Comparison of ENCODE assay signal across 14 mouse cellular contexts in genomic region chr2:29572811-29573427, GRCm38 (mm10). TPM values are rescaled to one million over a fixed set of nuclear protein-coding genes. Genes with fewer than 3 reads are reported as not detected.
DNase-seq lines count a peak whose midpoint lies in the region; ATAC-seq lines count a peak whose summit lies in the region.
"Had no signal": no experiment of that assay in that cellular context is flagged by ENCODE, and none has a peak within 500 bp of the region (broad histone marks: within the 10 kb centered on the region; RNA-seq: fewer than 3 reads in every experiment).

No protein-coding gene starts in this region.

- H3K27me3 ChIP-seq in midbrain, embryonic 10.5 days (ENCODE audit: low read depth, poor library complexity, severe bottlenecking) = no peaks in the 10 kb centered on the region
- no peaks in the 10 kb centered on the region for H3K27me3 ChIP-seq in midbrain, embryonic 16.5 days (ENCODE audit: control insufficient read depth, insufficient read depth, low read depth, low read length)
- H3K27me3 ChIP-seq in neural tube, embryonic 13.5 days = no peaks in the 10 kb centered on the region
- H3K27me3 ChIP-seq in limb, embryonic 10.5 days (ENCODE audit: low read depth, poor library complexity, severe bottlenecking) = no peaks in the 10 kb centered on the region

- H3K9ac ChIP-seq in midbrain, embryonic 16.5 days (ENCODE audit: low read depth, low read length) = no peak overlapping the region
- no peak overlapping the region for H3K9ac ChIP-seq in neural tube, embryonic 13.5 days
- H3K9ac ChIP-seq: forebrain, embryonic 13.5 days had no signal

- no peak overlapping the region for H3K4me3 ChIP-seq in midbrain, embryonic 10.5 days
- no peak overlapping the region for H3K4me3 ChIP-seq in midbrain, embryonic 16.5 days (ENCODE audit: low read depth, low read length)
- H3K4me3 ChIP-seq in neural tube, embryonic 13.5 days = no peak overlapping the region
- no peak overlapping the region for H3K4me3 ChIP-seq in limb, embryonic 10.5 days
- H3K4me3 ChIP-seq: forebrain, embryonic 13.5 days had no signal

- H3K4me1 ChIP-seq in midbrain, embryonic 10.5 days = peaks cover 69% of the 10 kb centered on the region
- peaks cover 18% of the 10 kb centered on the region for H3K4me1 ChIP-seq in midbrain, embryonic 16.5 days (ENCODE audit: control insufficient read depth, insufficient read depth, low read length)
- peaks cover 33% of the 10 kb centered on the region for H3K4me1 ChIP-seq in neural tube, embryonic 13.5 days (replicated peaks)
- H3K4me1 ChIP-seq in limb, embryonic 10.5 days = peaks cover 49% of the 10 kb centered on the region

- no peak for ATAC-seq in midbrain, embryonic 16.5 days
- ATAC-seq in neural tube, embryonic 13.5 days (ENCODE audit: low read depth) = no peak
- ATAC-seq: activated CD4-positive, CD25-positive, alpha-beta regulatory T cell, adult 4 months; forebrain, embryonic 13.5 days; inflammation-experienced regulatory T-cells, adult 6 months had no signal

- intact Hi-C loops in gastrocnemius, postnatal 14 days (cut with DNase I; ENCODE audit: low total_unique reads) = no loop called here

- no peaks in the 10 kb centered on the region for H3K36me3 ChIP-seq in midbrain, embryonic 10.5 days
- H3K36me3 ChIP-seq in midbrain, embryonic 16.5 days (ENCODE audit: control insufficient read depth, insufficient read depth, low read length) = no peaks in the 10 kb centered on the region
- no peaks in the 10 kb centered on the region for H3K36me3 ChIP-seq in neural tube, embryonic 13.5 days
- no peaks in the 10 kb centered on the region for H3K36me3 ChIP-seq in limb, embryonic 10.5 days

- 36% methylated on average over 5 of the region's 5 CpGs for WGBS in midbrain, embryonic 10.5 days
- WGBS in midbrain, embryonic 16.5 days = 32% methylated on average over 5 of the region's 5 CpGs
- 18% methylated on average over 5 of the region's 5 CpGs for WGBS in neural tube, embryonic 13.5 days
- 67% methylated on average over 5 of the region's 5 CpGs for WGBS in limb, embryonic 10.5 days

- peak; percentile 19 for DNase-seq in gastrocnemius, postnatal 14 days
- no peak for DNase-seq in gastrocnemius, postnatal 10 days
- peak; percentile 27 for DNase-seq in midbrain, embryonic 10.5 days (ENCODE audit: low spot score)
- peak; percentile 54 for DNase-seq in embryo, embryonic 10.5 days (ENCODE audit: low spot score)
- no peak for DNase-seq in adrenal gland, postnatal 10 days
- DNase-seq in limb, embryonic 10.5 days (ENCODE audit: low spot score) = no peak
- DNase-seq: cerebellum, adult 8-10 months; right cerebral cortex, adult 18-20 months; thymus, adult 18-20 months had no signal

- H3K27ac ChIP-seq in midbrain, embryonic 10.5 days (replicated peaks) = peak overlapping the region; percentile 71
- H3K27ac ChIP-seq in midbrain, embryonic 16.5 days (ENCODE audit: low read length) = no peak overlapping the region
- peak overlapping the region; percentile 46 for H3K27ac ChIP-seq in neural tube, embryonic 13.5 days (replicated peaks)
- H3K27ac ChIP-seq in limb, embryonic 10.5 days = no peak overlapping the region
- H3K27ac ChIP-seq: forebrain, embryonic 13.5 days had no signal

- H3K4me2 ChIP-seq in midbrain, embryonic 16.5 days (ENCODE audit: low read length) = no peak overlapping the region
- H3K4me2 ChIP-seq in neural tube, embryonic 13.5 days = no peak overlapping the region
- H3K4me2 ChIP-seq: forebrain, embryonic 13.5 days had no signal

- no peaks in the 10 kb centered on the region for H3K9me3 ChIP-seq in midbrain, embryonic 10.5 days (replicated peaks)
- H3K9me3 ChIP-seq in midbrain, embryonic 16.5 days (replicated peaks; ENCODE audit: control insufficient read depth, low read length, poor library complexity, severe bottlenecking) = no peaks in the 10 kb centered on the region
- H3K9me3 ChIP-seq in neural tube, embryonic 13.5 days = no peaks in the 10 kb centered on the region
- no peaks in the 10 kb centered on the region for H3K9me3 ChIP-seq in limb, embryonic 10.5 days (replicated peaks)
- H3K9me3 ChIP-seq: forebrain, embryonic 13.5 days had no signal

RNA-seq across cellular contexts. Expression of gene Rapgef1, which starts 46.6 kb away (rescaled TPM):
- total RNA-seq in gastrocnemius, postnatal 14 days (2021) = 10 to 100 TPM; 75.7 to 81.9 TPM
- 10 to 100 TPM; 90.9 to 92.2 TPM for total RNA-seq in gastrocnemius, postnatal 10 days (2021)
- polyA plus RNA-seq in midbrain, embryonic 10.5 days (2016; fragmentation: Nextera tagmentation; extraction: Ambion mirVana) = 14.4 and 15.4 TPM in 2 replicates
- 18.1 and 18.7 TPM in 2 replicates for polyA plus RNA-seq in midbrain, embryonic 16.5 days (2015; fragmentation: Nextera tagmentation; extraction: Ambion mirVana)
- polyA plus RNA-seq in neural tube, embryonic 13.5 days (2015; fragmentation: Nextera tagmentation; extraction: Ambion mirVana) = 13.5 and 15.5 TPM in 2 replicates
- total RNA-seq in adrenal gland, postnatal 10 days (2021) = 10 to 100 TPM; 58.5 to 66.5 TPM
- polyA plus RNA-seq in limb, embryonic 10.5 days (2016; fragmentation: Nextera tagmentation; extraction: Ambion mirVana) = 17.2 and 18.1 TPM in 2 replicates

Comparison
In these comparisons a context has a peak if more than half of its experiments do, and no peak if none do; other contexts are left out.
1. DNase-seq: peak in gastrocnemius, postnatal 14 days (single experiment), midbrain, embryonic 10.5 days (single experiment) and embryo, embryonic 10.5 days (single experiment); none in gastrocnemius, postnatal 10 days (single experiment), adrenal gland, postnatal 10 days (single experiment) and limb, embryonic 10.5 days (single experiment).
2. H3K27ac ChIP-seq: peak in midbrain, embryonic 10.5 days (single experiment) and neural tube, embryonic 13.5 days (single experiment); none in midbrain, embryonic 16.5 days (single experiment) and limb, embryonic 10.5 days (single experiment).